Mouse (Mus musculus) ES-Bruce4 (cell line): ENCODE measurements around the gene Tasp1. TPM values are rescaled to one million over a fixed set of nuclear protein-coding genes. Genes with fewer than 3 reads are reported as not detected.
"Not testable (repeated sequence)": the region's sequence is repeated elsewhere in the genome, so short reads cannot be mapped to it uniquely, and the experiment has no call there.

Experiments used
- H3K27ac ChIP-seq: 2 replicates; pipeline ENCODE4 v1.5.1; 2012; ENCODE audit warnings: low read length, inconsistent platforms; ENCODE audit not compliant: insufficient read depth
- H3K27me3 ChIP-seq: 2 replicates; pipeline ENCODE4 v1.6.1; 2012; ENCODE audit warnings: mild to moderate bottlenecking, low read length, inconsistent platforms; ENCODE audit not compliant: control insufficient read depth, poor library complexity, insufficient read depth, severe bottlenecking
- H3K36me3 ChIP-seq: 2 replicates; pipeline ENCODE4 v1.6.1; 2012; ENCODE audit warnings: inconsistent platforms, mild to moderate bottlenecking, low read length, moderate library complexity; ENCODE audit not compliant: control insufficient read depth, poor library complexity, insufficient read depth, severe bottlenecking
- H3K4me1 ChIP-seq: one replicate; pipeline ENCODE4 v1.8.1; 2011; ENCODE audit warnings: low read length; ENCODE audit not compliant: control insufficient read depth, insufficient read depth
- H3K4me3 ChIP-seq: 2 replicates; pipeline ENCODE4 v1.5.1; 2011; ENCODE audit warnings: low read depth, mild to moderate bottlenecking, low read length
- H3K9ac ChIP-seq: 2 replicates; pipeline ENCODE4 v1.6.1; 2012; ENCODE audit warnings: low read depth, mild to moderate bottlenecking, inconsistent platforms; ENCODE audit not compliant: poor library complexity, severe bottlenecking
- H3K9me3 ChIP-seq: replicated peaks from 2 replicates; pipeline ENCODE4 v1.6.1; 2012; ENCODE audit warnings: mild to moderate bottlenecking, low read length, inconsistent platforms; ENCODE audit not compliant: control insufficient read depth, poor library complexity, insufficient read depth, severe bottlenecking
- CTCF ChIP-seq: IDR thresholded peaks from one replicate; pipeline ENCODE4 v1.8.1; 2011; ENCODE audit warnings: low read depth, low read length
- EP300 ChIP-seq: IDR thresholded peaks from 2 replicates; pipeline ENCODE4 v1.6.1; 2011; ENCODE audit warnings: low read depth, low read length; ENCODE audit not compliant: insufficient read depth
- POLR2A ChIP-seq: IDR thresholded peaks from one replicate; pipeline ENCODE4 v1.8.1; 2011; ENCODE audit warnings: low read length; ENCODE audit not compliant: insufficient read depth
- polyA plus RNA-seq: library from polyadenylated mRNA; stranded (reverse); fragments of >200 nt; gene quantifications from 2 replicates; pipeline ENCODE4 v1.2.4, GENCODE M21; 2011; ENCODE audit warnings: low read depth; ENCODE audit not compliant: missing spikeins, insufficient read depth, insufficient read length

Gene Tasp1
- polyA plus RNA-seq, 1 experiment, result 11.9 TPM

- Histone ChIP-seq H3K9ac (no peak overlapping the region), H3K27me3 (no peaks in the 10 kb centered on the region), H3K4me1 (peaks cover 7% of the 10 kb centered on the region), H3K27ac (no peak overlapping the region), H3K9me3 (no peaks in the 10 kb centered on the region), H3K4me3 (no peak overlapping the region), H3K36me3 (no peaks in the 10 kb centered on the region)
- TF ChIP-seq POLR2A (no peak), CTCF (no peak), EP300 (no peak)
These were observed 14.4 kb upstream of the Tasp1 start for GRCm38 (mm10) chr2:140080747-140081577.

- not testable (repeated sequence) for H3K9me3 ChIP-seq, H3K27ac ChIP-seq, H3K4me1 ChIP-seq, H3K9ac ChIP-seq, H3K27me3 ChIP-seq, H3K4me3 ChIP-seq, H3K36me3 ChIP-seq
These were observed 12.7 kb upstream of the Tasp1 start for GRCm38 (mm10) chr2:140079284-140079683.

GRCm38 (mm10) chr2:140078600-140079280 is 12.1 kb upstream of the Tasp1 start:
- Histone ChIP-seq H3K9me3 (no peaks in the 10 kb centered on the region), H3K9ac (no peak overlapping the region), H3K4me1 (peaks cover 7% of the 10 kb centered on the region), H3K27me3 (no peaks in the 10 kb centered on the region), H3K27ac (peak overlapping the region; percentile 72), H3K36me3 (no peaks in the 10 kb centered on the region), H3K4me3 (no peak overlapping the region)
- TF ChIP-seq EP300 (no peak), CTCF (no peak), POLR2A (no peak)

GRCm38 (mm10) chr2:140077476-140077875 is 10.9 kb upstream of the Tasp1 start:
- no peaks in the 10 kb centered on the region for H3K27me3 ChIP-seq
- peaks cover 7% of the 10 kb centered on the region for H3K4me1 ChIP-seq
- no peaks in the 10 kb centered on the region for H3K9me3 ChIP-seq
- no peaks in the 10 kb centered on the region for H3K36me3 ChIP-seq
- no peak overlapping the region for H3K9ac ChIP-seq
- TF ChIP-seq POLR2A, result no peak
- TF ChIP-seq EP300, result no peak
- no peak for TF ChIP-seq CTCF
- peak overlapping the region; percentile 72 for H3K27ac ChIP-seq
- H3K4me3 ChIP-seq, result no peak overlapping the region

- Histone ChIP-seq H3K27me3 (no peaks in the 10 kb centered on the region), H3K9ac (no peak overlapping the region), H3K27ac (no peak overlapping the region), H3K4me3 (no peak overlapping the region), H3K4me1 (peaks cover 7% of the 10 kb centered on the region), H3K36me3 (no peaks in the 10 kb centered on the region), H3K9me3 (no peaks in the 10 kb centered on the region)
- TF ChIP-seq POLR2A (no peak), CTCF (no peak)
These were observed 8.5 kb upstream of the Tasp1 start for GRCm38 (mm10) chr2:140075150-140075549.

- Histone ChIP-seq H3K9me3 (no peaks in the 10 kb centered on the region), H3K27me3 (no peaks in the 10 kb centered on the region), H3K36me3 (no peaks in the 10 kb centered on the region), H3K27ac (no peak overlapping the region), H3K4me3 (no peak overlapping the region), H3K9ac (peak overlapping the region; percentile 26; the same call in 1 of the 2 replicates), H3K4me1 (no peaks in the 10 kb centered on the region)
- TF ChIP-seq CTCF (no peak), POLR2A (no peak), EP300 (no peak)
These were observed 911 bp upstream of the Tasp1 start for GRCm38 (mm10) chr2:140067516-140067915.
